Mouse (Mus musculus): Measurements from ENCODE around the gene Med12l. TPM values are rescaled to one million over a fixed set of nuclear protein-coding genes. Genes with fewer than 3 reads are reported as not detected.
A peak's percentile ranks its signal among the peaks of the same experiment; 100 is the strongest.
"Not testable (repeated sequence)": the region's sequence is repeated elsewhere in the genome, so short reads cannot be mapped to it uniquely, and the experiment has no call there.

Med12l gene
- total RNA-seq, 2 experiments from 2014 or later = 0.27 to 0.45 TPM

GRCm38 (mm10) chr3:59098540-59098939, 92.9 kb downstream of the Med12l start:
- DNase-seq (ENCODE audit: low spot score) = no peak

- no peak for DNase-seq (ENCODE audit: low spot score)
Measured at GRCm38 (mm10) chr3:59101218-59101986, 95.8 kb downstream of the Med12l start, which contains the start of gene Gpr171. Gene Gpr171, minus strand, starts transcription at chr3:59101821.

GRCm38 (mm10) chr3:59102146-59102545, 96.5 kb downstream of the Med12l start:
- DNase-seq (ENCODE audit: low spot score) = no peak

GRCm38 (mm10) chr3:59104462-59104861, 98.8 kb downstream of the Med12l start:
- DNase-seq (ENCODE audit: low spot score) = no peak

DNA sequence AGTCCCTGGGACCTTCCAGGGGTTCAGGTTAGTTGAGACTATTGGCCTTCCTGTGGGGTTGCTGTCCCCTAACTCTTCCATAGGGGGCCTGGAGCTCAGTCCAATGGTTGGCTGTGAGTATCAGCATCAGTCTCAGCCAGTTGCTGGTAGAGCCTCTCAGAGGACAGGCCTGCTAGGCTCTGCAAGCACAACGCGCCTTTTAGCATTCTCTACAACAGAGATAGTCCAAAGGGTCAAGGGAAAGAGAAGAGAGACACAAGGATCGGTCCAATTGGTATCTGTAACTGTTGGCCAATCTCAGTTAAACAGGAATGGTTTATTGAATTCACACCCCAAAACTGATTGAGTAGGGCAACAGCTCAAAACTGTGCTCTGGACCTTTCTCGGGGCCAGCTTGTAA, 101.8 kb downstream of the Med12l start:
- no peak for DNase-seq (ENCODE audit: low spot score)

- DNase-seq (ENCODE audit: low spot score) = not testable (repeated sequence)
Measured at GRCm38 (mm10) chr3:59109834-59110233, 104.2 kb downstream of the Med12l start.

- DNase-seq (ENCODE audit: low spot score) = no peak
Measured at GRCm38 (mm10) chr3:59111944-59112343, 106.3 kb downstream of the Med12l start.

- DNase-seq (ENCODE audit: low spot score) = not testable (repeated sequence)
Measured at GRCm38 (mm10) chr3:59113291-59113690, 107.7 kb downstream of the Med12l start.

GRCm38 (mm10) chr3:59113973-59114517, 108.4 kb downstream of the Med12l start:
- DNase-seq (ENCODE audit: low spot score) = no peak

DNA sequence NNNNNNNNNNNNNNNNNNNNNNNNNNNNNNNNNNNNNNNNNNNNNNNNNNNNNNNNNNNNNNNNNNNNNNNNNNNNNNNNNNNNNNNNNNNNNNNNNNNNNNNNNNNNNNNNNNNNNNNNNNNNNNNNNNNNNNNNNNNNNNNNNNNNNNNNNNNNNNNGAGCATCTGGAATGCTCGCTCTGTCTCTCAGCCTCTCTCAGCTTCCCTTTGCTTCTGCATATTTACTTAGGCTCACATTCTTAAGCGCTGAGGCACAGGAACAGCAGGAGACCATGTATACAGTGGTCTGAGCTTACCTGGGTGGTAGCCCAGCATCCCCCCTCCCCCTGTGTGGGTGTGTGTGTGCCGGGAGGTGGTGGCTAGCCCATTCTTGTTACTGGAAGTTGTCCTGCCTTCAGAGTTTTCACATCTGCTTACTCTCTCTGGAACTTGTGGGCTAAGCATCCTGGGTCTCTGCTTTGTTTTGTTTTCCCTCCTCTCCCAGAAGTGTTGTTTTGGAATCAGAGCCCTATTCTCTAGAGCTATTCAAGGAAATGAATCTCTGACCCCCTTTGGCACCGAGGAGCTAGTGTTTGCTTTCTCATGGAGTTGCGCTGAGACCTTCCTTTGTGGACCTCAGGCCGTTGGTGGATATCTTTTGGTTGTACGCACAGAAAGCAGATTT, 115.6 kb downstream of the Med12l start:
- no peak for DNase-seq (ENCODE audit: low spot score)

DNA sequence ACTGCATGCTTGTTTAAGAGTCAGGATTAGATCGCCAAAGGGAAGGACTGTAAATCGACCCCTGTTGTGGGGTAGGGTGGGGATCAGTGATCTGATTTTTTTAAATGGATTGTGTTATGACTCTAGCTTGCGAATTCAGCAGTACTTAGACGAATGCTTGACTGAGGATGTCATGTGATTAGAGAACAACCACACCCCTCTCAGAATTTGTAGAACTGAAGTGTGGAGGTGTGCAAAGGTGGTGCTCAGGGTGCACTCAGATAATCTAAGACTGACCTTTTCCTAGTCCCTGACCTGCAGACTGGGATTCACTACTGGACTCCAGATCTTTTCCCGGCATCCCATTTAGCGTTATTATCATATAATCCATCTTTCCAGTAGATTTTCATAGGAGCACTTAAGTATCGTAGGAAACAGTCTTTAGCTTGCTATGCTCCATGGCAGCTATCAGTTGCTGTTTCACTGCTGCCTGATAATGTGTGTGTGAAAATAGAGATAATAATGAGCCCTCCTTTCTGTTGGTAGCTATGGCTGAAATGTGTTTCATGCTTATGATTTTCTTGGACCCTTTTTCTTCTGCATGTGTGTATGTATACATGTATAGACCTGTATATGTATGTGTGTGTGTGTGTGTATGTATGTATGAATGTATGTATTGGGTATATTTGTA, 116.3 kb downstream of the Med12l start:
- DNase-seq (ENCODE audit: low spot score) = no peak

DNA sequence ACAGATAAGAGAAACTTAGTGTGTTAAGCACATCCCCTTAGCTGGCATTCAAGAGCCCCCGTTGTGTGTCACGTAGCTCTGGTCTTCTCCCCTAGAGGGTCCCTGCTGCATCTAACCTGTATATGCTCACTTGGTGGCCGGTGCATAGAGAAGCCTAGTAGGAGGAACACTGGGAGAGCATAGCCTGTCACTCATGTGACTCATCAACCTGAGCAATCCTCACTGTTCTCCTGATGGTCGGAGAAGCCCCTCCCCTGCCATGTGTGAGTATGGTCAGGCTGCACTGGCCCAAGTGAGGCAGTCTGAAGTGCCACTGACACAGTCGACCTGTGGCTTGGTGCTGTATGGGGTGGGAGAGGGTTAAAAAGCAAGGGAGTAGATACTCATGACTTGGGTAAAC, 119.4 kb downstream of the Med12l start:
- no peak for DNase-seq (ENCODE audit: low spot score)

DNA sequence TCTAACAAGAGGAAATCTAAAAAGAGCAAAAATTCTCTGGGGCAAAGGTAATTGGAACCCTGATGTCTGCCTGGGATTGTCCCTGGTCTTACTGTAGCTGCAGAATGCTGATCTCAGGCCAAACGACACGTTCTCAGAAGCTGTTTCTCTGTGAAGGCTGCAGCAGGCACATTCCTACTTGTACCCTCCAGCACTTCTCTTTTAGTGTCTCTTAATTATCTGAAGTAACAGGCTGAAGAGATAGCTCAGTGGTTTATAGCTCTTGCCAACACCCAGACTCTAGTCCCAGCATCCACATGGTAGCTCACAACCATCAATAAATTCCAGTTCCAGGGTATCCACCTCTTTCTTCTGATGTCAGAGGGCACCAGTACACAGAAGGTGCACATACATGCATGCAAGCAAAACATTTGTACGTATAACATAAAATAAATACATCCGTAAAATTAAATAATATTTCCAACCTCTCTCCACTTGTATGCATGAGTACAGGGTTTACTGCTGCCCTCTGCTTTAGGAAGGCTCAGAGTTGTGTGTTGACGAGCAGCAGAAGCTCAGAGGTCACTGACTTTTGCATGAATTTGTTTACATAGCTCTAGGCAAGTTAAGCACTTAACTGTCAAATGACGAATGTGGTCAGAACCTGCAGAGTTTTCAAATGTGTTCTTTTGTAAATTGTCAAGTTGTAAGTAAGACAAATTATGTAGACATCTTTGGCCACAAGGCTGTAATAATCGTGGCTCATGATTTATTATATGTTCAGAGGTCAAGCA, 120.3 kb downstream of the Med12l start:
- DNase-seq (ENCODE audit: low spot score) = no peak

- DNase-seq (ENCODE audit: low spot score) = no peak
Measured at GRCm38 (mm10) chr3:59128681-59129080, 123.1 kb downstream of the Med12l start.

- DNase-seq (ENCODE audit: low spot score) = no peak
Measured at GRCm38 (mm10) chr3:59129547-59129946, 123.9 kb downstream of the Med12l start.

GRCm38 (mm10) chr3:59130431-59130830, 124.8 kb downstream of the Med12l start:
- DNase-seq (ENCODE audit: low spot score) = peak; percentile 27

- DNase-seq (ENCODE audit: low spot score) = no peak
Measured at GRCm38 (mm10) chr3:59131081-59131480, 125.5 kb downstream of the Med12l start.

DNA sequence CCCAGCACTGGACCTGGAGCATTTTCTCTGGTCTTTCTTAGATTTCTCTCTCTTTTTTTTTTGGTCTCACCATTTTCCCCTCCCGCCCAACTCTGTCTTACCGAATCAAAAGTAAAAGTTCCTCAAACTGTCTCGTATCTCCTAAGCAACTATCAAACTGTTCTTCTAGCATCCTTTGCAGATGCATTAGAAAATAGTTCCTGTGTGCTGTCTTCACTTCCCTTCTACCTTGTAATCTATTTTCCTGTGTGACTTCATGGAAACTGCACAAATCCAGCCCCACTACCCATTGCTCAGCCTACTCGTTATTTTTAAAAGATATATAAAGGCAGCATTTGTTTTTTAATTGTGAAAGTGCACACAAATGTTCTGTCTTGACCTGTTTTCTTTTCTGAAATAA, 126.3 kb downstream of the Med12l start:
- no peak for DNase-seq (ENCODE audit: low spot score)

DNA sequence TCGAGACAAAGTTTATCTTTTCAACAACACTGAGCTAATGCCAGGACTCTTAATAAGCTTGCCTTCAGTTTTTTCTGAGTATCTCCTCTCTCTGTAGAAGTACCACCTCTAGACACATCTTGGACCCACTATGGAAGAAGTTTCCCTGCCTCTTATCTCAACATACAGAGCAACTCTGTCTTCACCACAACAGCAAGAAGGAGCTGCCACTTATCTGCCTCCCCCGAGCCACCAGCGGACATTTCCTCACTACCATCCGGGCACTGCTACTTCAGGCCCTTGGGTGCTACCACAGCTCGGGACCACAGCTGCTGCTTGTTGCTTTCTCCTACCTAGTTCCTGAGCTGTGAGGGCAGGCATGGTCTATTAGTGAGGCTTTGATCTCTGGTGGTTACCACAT, 127.6 kb downstream of the Med12l start:
- no peak for DNase-seq (ENCODE audit: low spot score)

DNA sequence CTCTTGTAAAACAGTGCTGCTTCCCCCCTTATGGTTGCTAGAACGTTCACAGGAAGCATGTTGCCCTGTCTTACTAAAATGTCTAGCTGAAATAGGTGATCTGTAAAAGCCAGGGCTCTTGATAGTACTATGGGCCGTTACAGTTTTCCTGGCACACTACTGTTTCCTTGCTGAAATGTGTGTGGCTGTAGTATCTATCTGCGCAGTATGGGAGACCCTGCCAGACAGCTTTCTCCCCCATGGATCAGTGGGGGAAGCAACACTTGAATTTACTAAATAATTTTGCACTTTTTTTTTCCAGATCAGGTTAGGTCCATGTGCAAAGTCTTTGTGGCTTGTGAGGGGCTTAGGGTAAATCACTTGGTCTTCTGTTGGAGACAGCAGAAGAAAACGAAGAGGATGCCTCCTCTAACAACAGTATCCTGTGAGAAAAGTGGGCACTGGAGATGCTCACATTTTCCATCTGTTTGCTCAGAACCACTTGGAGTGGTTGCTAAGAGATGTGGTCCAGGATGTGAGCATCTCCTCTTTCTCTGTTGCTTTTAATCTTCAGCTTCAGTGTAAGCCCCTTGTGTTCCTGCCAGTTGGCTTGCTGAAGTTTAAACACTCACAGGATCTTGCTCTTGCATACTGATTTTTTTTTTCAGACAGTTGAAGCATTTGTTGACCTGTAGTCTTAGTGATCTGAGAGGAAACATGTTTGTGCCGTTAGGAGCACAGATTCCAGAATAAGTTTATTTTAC, 130.5 kb downstream of the Med12l start:
- no peak for DNase-seq (ENCODE audit: low spot score)
